Mouse (Mus musculus) embryo, embryonic 9.5 days (tissue): Measurements from ENCODE around the gene Slco2a1.

Experiments
- DNase-seq: peaks from one replicate; pipeline ENCODE4 v3.0.0-alpha.2; 2017; ENCODE audit errors: extremely low spot score

The Slco2a1 gene

GRCm38 (mm10) chr9:103038266-103038665, 49.8 kb downstream of the Slco2a1 start:
- DNase-seq: no peak

- no peak for DNase-seq
Observed at GRCm38 (mm10) chr9:103038705-103039104, 50.2 kb downstream of the Slco2a1 start.

GRCm38 (mm10) chr9:103040581-103040980, 52.1 kb downstream of the Slco2a1 start:
- no peak for DNase-seq

GRCm38 (mm10) chr9:103045406-103045805, 56.9 kb downstream of the Slco2a1 start:
- no peak for DNase-seq

- no peak for DNase-seq
Observed at GRCm38 (mm10) chr9:103049049-103049511, 60.6 kb downstream of the Slco2a1 start.

- no peak for DNase-seq
Observed at GRCm38 (mm10) chr9:103053829-103054228, 65.3 kb downstream of the Slco2a1 start.

- DNase-seq: no peak
Observed at GRCm38 (mm10) chr9:103055061-103055460, 66.5 kb downstream of the Slco2a1 start.

- DNase-seq: no peak
Observed at GRCm38 (mm10) chr9:103056164-103056563, 67.7 kb downstream of the Slco2a1 start.

GRCm38 (mm10) chr9:103060551-103060950, 72.0 kb downstream of the Slco2a1 start:
- DNase-seq: no peak

GRCm38 (mm10) chr9:103061471-103062053, 73.0 kb downstream of the Slco2a1 start:
- DNase-seq: no peak

- DNase-seq: no peak
Observed at GRCm38 (mm10) chr9:103063591-103063990, 75.1 kb downstream of the Slco2a1 start.

- no peak for DNase-seq
Observed at GRCm38 (mm10) chr9:103066845-103067244, 78.3 kb downstream of the Slco2a1 start.

- no peak for DNase-seq
Observed at GRCm38 (mm10) chr9:103067651-103068050, 79.1 kb downstream of the Slco2a1 start.

GRCm38 (mm10) chr9:103068769-103069168, 80.3 kb downstream of the Slco2a1 start:
- DNase-seq: no peak

GRCm38 (mm10) chr9:103071541-103072203, 83.2 kb downstream of the Slco2a1 start:
- no peak for DNase-seq

GRCm38 (mm10) chr9:103072204-103072599, 83.7 kb downstream of the Slco2a1 start:
- no peak for DNase-seq

GRCm38 (mm10) chr9:103072926-103073515, 84.5 kb downstream of the Slco2a1 start:
- no peak for DNase-seq

- DNase-seq: no peak
Observed at GRCm38 (mm10) chr9:103076836-103077531, 88.5 kb downstream of the Slco2a1 start.

- DNase-seq: no peak
Observed at GRCm38 (mm10) chr9:103078194-103078691, 89.7 kb downstream of the Slco2a1 start.

GRCm38 (mm10) chr9:103080211-103080610, 91.7 kb downstream of the Slco2a1 start:
- DNase-seq: no peak

- DNase-seq: no peak
Observed at GRCm38 (mm10) chr9:103082246-103082975, 93.9 kb downstream of the Slco2a1 start.

- no peak for DNase-seq
Observed at GRCm38 (mm10) chr9:103083405-103083804, 94.9 kb downstream of the Slco2a1 start.
